Mouse (Mus musculus) left cerebral cortex, postnatal 25 days (tissue): ENCODE measurements around the gene Nudt22. TPM values are rescaled to one million over a fixed set of nuclear protein-coding genes. Genes with fewer than 3 reads are reported as not detected.
A peak's percentile ranks its signal among the peaks of the same experiment; 100 is the strongest.

Experiments used
- DNase-seq, 2 experiments: peaks; one replicate each; pipeline ENCODE4 v3.0.0; 2022; ENCODE audit warnings: low spot score in 2 of 2, mixed read lengths in 1 of 2
- intact Hi-C: fragments of 180-260 bp; cut with DNase I; formaldehyde crosslinking; loops from one replicate; pipeline ENCODE4 v1.15.1; 2025
- total RNA-seq, 2 experiments: library from RNA; stranded (reverse); gene quantifications; 2 replicates each; pipeline ENCODE4 v1.2.3; 2021

Gene Nudt22
- total RNA-seq, 2 experiments from 2014 or later, result 12.5 to 14.3 TPM

GRCm38 (mm10) chr19:6979486-6980380 lies 16.2 kb downstream of the Nudt22 start:
- DNase-seq, result peak; percentile 99 to 100
- intact Hi-C loops, result loop anchor here (2.0 to 5.0 kb wide), 2 partner anchors 37 to 57 kb away; partner anchors contain the start of genes Bad and Gpr137

DNA sequence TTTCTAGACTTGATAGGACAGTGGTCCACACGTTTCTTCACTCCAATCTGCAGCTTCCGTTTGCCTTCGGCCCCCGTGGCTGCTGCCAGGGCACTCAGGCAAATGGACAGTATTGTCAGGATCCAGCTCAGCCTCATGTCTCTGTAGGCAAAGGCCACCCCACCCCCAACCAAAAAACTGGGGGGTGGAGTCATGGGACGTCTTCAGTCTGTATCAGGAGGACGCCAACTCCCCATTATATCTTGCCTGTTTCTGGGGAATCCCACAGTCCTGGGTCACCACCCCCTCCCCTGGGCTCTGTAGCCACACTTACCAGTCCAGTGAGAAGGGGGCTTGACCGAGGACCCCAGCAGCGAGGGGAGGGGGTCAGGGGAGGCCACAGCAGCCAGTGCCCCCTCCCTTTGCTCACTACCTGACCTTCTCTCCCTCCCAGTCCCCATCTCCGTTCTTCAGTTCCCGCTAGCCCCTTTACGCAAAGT lies 16.9 kb downstream of the Nudt22 start:
- intact Hi-C loops, result loop anchor here (2.0 to 5.0 kb wide), 2 partner anchors 37 to 56 kb away; partner anchors contain the start of genes Bad and Gpr137

DNA sequence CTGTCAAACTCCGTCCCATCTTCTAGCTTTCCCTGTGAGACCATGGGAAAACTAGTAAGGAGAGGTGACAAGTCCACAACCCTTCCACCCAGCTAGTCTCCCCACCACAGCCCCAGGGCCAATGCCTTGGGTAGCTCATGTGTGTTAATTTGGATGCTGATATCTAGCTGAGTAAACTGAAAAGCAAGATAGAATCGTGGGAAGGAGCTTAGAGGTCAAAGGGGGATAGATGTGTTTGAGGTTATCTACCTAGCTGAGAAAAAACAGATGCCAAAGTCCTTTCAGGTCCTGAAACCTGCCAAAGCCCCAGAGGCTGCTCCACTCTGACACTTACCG lies 17.3 kb downstream of the Nudt22 start:
- DNase-seq, result peak in 1 of 2 experiments; percentile 28
- intact Hi-C loops, result loop anchor here (2.0 to 5.0 kb wide), 2 partner anchors 36 to 56 kb away; partner anchors contain the start of genes Bad and Gpr137

More for the DNA sequence above, 16.9 kb downstream of the Nudt22 start:
- DNase-seq, result peak; percentile 43 to 63

DNA sequence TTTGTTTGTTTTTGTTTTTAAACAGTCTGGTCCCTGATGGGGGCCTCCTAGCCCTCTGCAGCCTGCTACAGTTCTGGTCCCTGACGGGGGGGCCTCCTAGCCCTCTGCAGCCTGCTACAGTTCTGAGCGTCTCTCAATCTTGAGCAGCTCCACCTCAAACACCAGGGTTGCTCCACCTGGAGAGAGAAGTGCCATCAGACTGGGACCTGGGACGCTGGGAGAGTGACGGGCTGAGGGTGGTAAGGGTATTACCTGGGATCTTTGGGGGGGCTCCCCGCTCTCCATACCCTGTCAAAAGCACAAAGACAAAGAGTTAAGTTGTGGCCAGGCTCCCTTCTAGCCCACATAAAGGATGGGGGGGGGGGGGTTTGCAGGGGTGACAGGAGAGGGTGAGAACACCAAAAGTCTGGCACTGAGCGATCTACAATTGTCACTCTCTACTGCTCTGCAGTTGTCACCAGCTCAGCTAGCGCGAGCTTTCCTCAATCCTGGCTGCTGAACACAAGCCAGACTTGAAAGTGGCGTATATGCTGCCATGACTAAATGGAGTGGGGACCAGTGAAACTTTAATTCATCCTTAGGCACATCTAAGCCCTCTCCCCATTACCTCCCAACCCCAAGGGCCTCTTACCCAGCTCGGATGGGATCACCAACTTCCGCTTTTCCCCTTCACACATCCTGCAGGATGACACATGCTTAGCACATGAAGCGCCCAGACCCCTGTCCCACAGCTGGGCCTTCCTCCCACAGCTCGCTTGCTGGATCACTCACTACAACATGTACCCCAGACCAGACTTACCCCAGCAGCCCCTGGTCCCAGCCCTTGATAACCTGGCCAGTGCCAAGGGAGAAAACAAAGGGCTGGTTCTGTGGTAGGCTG lies 17.9 kb downstream of the Nudt22 start:
- intact Hi-C loops, result loop anchor here (2.0 to 5.0 kb wide), 2 partner anchors 36 to 55 kb away; partner anchors contain the start of genes Bad and Gpr137
- DNase-seq, result no peak

DNA sequence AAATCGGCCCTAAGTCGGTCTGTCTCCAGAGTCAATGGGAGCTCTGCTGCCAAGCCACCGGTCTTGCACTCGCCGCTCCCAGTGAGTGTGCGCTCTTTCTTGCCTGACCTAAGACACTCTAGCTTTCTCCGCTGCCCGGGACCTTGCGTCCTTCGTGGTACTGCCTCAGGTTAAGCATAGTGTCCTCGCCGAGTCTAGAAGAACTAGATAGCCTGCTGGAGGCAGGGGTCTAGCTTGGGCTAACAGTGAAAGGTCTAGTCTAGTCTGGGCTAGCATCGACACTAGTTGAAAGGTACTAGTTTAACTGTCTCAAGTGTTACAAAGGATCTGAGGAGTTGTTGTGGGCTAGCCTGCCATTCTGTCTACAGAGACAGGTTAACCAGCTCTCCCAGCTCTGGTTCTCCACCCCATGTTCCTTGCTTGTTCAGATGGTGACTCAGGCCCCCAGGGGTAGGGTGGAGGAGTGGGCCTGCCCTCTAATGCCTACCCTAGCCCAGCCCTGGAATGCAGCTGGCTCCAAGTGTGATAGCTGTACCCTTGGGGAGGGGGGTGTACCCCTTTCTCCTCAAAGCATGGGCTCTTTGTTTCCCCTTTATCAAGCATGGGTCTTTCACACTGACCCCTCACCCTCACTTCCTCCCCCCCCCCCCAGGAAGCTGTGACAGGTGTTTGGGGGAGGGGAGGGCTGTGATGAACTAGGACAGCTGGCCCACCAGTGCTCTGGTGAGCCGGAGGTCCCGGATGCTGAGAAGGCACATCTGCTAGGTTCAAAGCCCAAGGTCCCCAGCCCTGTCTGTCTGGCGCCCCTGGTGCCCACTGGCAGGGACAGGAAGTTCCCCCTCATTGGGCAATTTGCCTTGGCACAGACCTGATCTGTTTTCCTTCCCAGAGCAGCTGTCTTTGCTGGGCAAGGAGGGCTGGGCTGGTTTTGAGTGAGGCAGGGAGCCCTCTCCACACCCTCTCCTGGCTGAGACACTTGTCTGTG lies 20.1 kb downstream of the Nudt22 start, which contains the start of gene Plcb3:
Gene Plcb3, minus strand, starts transcription at position 934 of the 985 bp plus-strand sequence.
- intact Hi-C loops, result loop anchor here (5.0 kb wide), 1 partner anchor 34 kb away; the partner anchor contains the start of genes Bad and Gpr137
- DNase-seq, result peak; percentile 64 to 66

- DNase-seq, result peak; percentile 76 to 81
- intact Hi-C loops, result loop anchor here (1.0 to 5.0 kb wide), 2 partner anchors 23 to 32 kb away; partner anchors contain the start of genes Bad and Gpr137
Observed at GRCm38 (mm10) chr19:6974211-6975205, 21.4 kb downstream of the Nudt22 start, which contains the start of gene Ppp1r14b. Gene Ppp1r14b, plus strand, starts transcription at chr19:6974968.

DNA sequence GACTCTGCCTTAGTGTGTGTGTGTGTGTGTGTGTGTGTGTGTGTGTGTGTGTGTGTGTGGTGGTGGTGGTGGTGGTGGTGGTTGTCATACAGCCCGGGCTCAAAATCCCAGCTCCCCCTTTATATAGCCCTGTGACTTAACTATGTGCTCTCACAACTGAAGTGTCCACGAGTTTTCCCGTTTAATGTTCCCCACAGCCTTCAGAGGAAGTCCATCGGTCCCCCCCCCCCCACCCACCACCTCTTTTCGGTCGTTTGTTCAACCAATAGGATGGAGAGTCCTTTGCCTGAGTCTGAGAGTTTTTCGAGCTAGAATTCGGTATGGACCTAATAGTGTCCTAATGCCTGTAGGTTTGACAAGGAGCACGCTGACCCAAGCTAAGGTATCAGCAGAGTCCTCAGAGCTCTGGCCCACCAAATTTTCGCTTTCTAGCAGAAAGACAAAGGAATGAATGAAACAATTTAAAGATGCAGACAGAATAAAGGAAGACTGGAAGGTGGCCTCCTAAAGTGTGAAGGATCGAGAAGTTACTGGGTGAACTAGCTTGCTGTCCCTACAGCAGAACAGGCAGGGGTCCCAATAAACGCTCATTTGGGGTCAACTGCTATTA lies 22.2 kb downstream of the Nudt22 start:
- DNase-seq, result no peak
- intact Hi-C loops, result loop anchor here (1.0 kb wide), 1 partner anchor 22 kb away; no protein-coding TSS in a partner anchor

GRCm38 (mm10) chr19:6972247-6972917 lies 23.5 kb downstream of the Nudt22 start:
- no peak for DNase-seq
- intact Hi-C loops, result no loop called here

- no peak for DNase-seq
- intact Hi-C loops, result no loop called here
Observed at GRCm38 (mm10) chr19:6971644-6972043, 24.3 kb downstream of the Nudt22 start.

DNA sequence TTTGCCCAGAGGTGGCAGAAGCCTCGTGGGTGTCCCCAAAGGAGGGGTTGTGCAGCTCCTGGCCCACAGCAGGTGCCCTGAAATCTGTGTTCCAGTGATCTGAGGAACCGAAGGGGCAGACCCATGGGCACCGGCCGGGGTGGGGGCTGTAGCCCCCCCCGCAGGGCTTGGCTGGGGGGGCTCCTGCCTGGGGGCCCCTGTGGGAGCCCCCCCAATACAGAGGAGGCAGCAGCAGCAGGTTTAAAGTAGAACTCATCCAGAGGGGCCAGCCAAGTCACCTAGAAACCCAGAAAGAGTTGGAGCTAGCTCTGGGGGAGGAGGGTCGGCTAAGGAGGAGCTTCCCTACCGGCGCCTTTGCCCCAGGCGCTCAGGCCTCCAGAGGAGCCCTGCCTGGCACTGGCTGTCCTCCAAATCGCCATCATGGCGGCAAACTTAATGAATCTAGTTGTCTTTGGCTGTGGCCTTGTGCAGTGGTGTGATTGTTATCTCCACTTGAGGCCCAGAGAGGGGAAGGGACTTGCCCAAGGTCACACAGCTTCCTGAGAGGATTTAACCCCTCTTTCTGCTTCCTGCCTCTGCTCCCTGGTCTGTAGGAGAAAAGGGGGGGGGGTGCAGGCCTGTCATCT lies 25.3 kb downstream of the Nudt22 start:
- DNase-seq, result no peak
- intact Hi-C loops, result no loop called here

DNA sequence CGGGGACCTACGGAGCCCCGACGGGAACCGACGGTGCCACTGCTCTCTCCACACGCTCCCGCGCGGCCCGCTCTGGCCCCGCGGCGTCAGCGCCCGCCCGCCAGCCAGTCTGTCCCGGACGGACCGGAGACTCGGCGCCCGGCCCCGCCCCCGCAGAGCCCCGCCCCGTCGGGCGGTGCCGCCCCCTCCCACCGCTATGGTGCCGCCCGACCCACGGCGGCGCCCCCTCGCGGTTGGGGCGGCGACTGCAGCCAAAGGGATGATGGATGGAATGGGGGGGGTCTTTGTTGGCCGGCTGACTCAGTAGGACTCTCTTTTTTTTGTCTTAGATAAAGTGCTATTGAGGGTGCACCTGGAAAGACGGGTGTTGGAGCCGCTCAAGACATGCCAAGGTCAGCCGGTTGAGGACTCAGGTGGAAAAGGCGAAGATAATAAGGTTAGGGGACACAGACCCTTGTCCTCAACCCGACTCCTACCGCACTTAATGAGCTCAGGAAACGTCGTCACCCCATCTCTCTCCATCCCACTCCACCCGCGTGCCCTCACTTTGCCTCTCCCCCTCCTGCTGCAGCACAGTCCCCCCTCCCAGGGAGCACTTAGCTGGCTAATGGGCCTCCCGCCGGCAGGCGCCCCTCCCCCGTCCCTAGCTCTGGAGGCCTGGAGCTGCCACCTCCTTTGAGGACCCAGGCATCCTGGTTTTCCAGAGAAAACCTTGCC lies 26.1 kb downstream of the Nudt22 start:
- DNase-seq, result no peak
- intact Hi-C loops, result no loop called here

- intact Hi-C loops, result no loop called here
Observed at GRCm38 (mm10) chr19:6969291-6969664, 26.6 kb downstream of the Nudt22 start.

DNA sequence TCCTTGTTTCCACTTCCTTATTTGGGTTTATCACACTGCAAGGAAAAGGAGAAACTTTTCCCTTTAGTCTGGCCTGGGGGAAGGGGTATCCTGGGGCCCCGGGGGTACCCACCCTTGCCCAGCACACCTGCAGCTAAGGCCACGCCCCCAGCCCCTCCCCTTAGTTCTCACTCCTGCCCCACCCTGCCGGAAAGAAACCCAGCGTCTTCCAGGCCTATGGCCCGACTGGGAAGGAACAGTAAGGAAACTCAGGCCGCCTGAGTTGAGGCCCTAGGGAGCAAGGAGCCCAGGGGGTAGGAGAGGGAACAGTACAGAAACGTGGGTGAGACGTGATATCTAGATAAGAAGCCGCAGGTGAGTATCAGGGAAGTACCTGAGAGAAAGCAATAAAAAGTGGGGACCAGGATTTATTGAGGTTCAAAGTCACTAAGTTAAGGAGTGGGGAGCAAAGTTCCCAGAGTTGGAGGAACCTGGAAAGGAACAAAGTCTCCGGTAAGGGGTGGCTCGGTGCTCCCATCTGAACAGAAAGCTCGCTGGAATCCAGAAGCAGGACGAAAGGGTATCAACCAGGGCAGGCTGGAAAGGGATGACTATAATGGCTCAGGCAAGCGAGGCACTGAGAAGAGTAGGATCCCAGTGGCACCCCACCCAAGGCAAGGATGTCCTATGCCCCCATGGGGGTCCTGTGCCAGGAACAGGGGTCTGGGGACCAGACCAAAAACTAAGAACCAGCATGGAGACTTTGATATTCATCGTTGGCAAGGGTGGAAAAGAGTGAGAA lies 27.2 kb downstream of the Nudt22 start:
- no peak for DNase-seq
- intact Hi-C loops, result no loop called here

More at GRCm38 (mm10) chr19:6969291-6969664, 26.6 kb downstream of the Nudt22 start:
- DNase-seq, result no peak

- intact Hi-C loops, result no loop called here
- DNase-seq, result no peak
Observed at GRCm38 (mm10) chr19:6956461-6956860, 39.5 kb downstream of the Nudt22 start.
